In genomic region chr11:33928658-33929057, GRCm38 (mm10) we compare ENCODE assay signal across 8 mouse cellular contexts. TPM values are rescaled to one million over a fixed set of nuclear protein-coding genes. Genes with fewer than 3 reads are reported as not detected.
A peak's percentile ranks its signal among the peaks of the same experiment; 100 is the strongest.
DNase-seq lines count a peak whose midpoint lies in the region; ATAC-seq and TF ChIP-seq lines count a peak whose summit lies in the region.

No protein-coding gene starts in this region.

- TF ChIP-seq CTCF in liver, adult 2 months (IDR thresholded peaks at IDR 0.05; ENCODE audit: low read depth, low read length): peak; percentile 49; the same call in 1 of the 2 replicates
- no peak for TF ChIP-seq CTCF in cerebellum, adult 2 months (IDR thresholded peaks at IDR 0.05; ENCODE audit: borderline replicate concordance, insufficient read depth, low read depth, low read length)

- no peaks in the 10 kb centered on the region for H3K36me3 ChIP-seq in liver, adult 2 months (ENCODE audit: control insufficient read depth, insufficient read depth, low read length)
- no peaks in the 10 kb centered on the region for H3K36me3 ChIP-seq in liver, embryonic 11.5 days (ENCODE audit: control insufficient read depth, insufficient read depth, low read length)
- no peaks in the 10 kb centered on the region for H3K36me3 ChIP-seq in limb, embryonic 10.5 days
- H3K36me3 ChIP-seq in neural tube, embryonic 14.5 days (ENCODE audit: control insufficient read depth, insufficient read depth, low read length): no peaks in the 10 kb centered on the region

- H3K4me2 ChIP-seq in liver, embryonic 11.5 days: no peak overlapping the region
- H3K4me2 ChIP-seq in neural tube, embryonic 14.5 days (ENCODE audit: low read depth, low read length): no peak overlapping the region

- H3K79me2 ChIP-seq in liver, adult 2 months (ENCODE audit: control insufficient read depth, insufficient read depth, low read length): no peaks in the 10 kb centered on the region

- no peak overlapping the region for H3K9ac ChIP-seq in liver, adult 2 months (ENCODE audit: low read depth, low read length)
- H3K9ac ChIP-seq in liver, embryonic 11.5 days (ENCODE audit: low read depth, low read length): no peak overlapping the region
- H3K9ac ChIP-seq in neural tube, embryonic 14.5 days (replicated peaks; ENCODE audit: low read depth, low read length): no peak overlapping the region

- H3K4me1 ChIP-seq in liver, adult 2 months (ENCODE audit: control insufficient read depth, insufficient read depth, low read length): no peaks in the 10 kb centered on the region; the same call in 1 of the 2 replicates
- H3K4me1 ChIP-seq in liver, embryonic 11.5 days (replicated peaks; ENCODE audit: control insufficient read depth, insufficient read depth, low read length): no peaks in the 10 kb centered on the region; the same call in 1 of the 2 replicates
- peaks cover 31% of the 10 kb centered on the region for H3K4me1 ChIP-seq in limb, embryonic 10.5 days
- peaks cover 14% of the 10 kb centered on the region; the same call in 1 of the 2 replicates for H3K4me1 ChIP-seq in neural tube, embryonic 14.5 days (ENCODE audit: control insufficient read depth, insufficient read depth, low read length)
- no peaks in the 10 kb centered on the region for H3K4me1 ChIP-seq in cerebellum, adult 2 months (ENCODE audit: control insufficient read depth, insufficient read depth, low read length)

- 36% methylated on average over 7 of the region's 7 CpGs for WGBS in liver, adult 2 months
- WGBS in liver, embryonic 11.5 days: 46% methylated on average over 7 of the region's 7 CpGs
- 26% methylated on average over 7 of the region's 7 CpGs for WGBS in limb, embryonic 10.5 days
- 37% methylated on average over 7 of the region's 7 CpGs for WGBS in neural tube, embryonic 14.5 days
- 53% methylated on average over 7 of the region's 7 CpGs for WGBS in cerebellum, adult 2 months

- H3K27me3 ChIP-seq in liver, adult 2 months (ENCODE audit: control insufficient read depth, insufficient read depth, low read length): no peaks in the 10 kb centered on the region
- no peaks in the 10 kb centered on the region for H3K27me3 ChIP-seq in liver, embryonic 11.5 days (replicated peaks; ENCODE audit: control insufficient read depth, insufficient read depth, low read length)
- peaks cover 17% of the 10 kb centered on the region; the same call in 1 of the 2 replicates for H3K27me3 ChIP-seq in limb, embryonic 10.5 days (ENCODE audit: low read depth, poor library complexity, severe bottlenecking)
- no peaks in the 10 kb centered on the region; the same call in 1 of the 2 replicates for H3K27me3 ChIP-seq in neural tube, embryonic 14.5 days (ENCODE audit: control insufficient read depth, insufficient read depth, low read length)
- H3K27me3 ChIP-seq in cerebellum, adult 2 months (ENCODE audit: control insufficient read depth, insufficient read depth, low read length): no peaks in the 10 kb centered on the region

- no peak overlapping the region for H3K4me3 ChIP-seq in liver, adult 2 months (ENCODE audit: insufficient read depth, low read depth, low read length)
- H3K4me3 ChIP-seq in liver, embryonic 11.5 days (ENCODE audit: low read depth, low read length): no peak overlapping the region
- H3K4me3 ChIP-seq in limb, embryonic 10.5 days: no peak overlapping the region
- no peak overlapping the region for H3K4me3 ChIP-seq in neural tube, embryonic 14.5 days (ENCODE audit: low read depth, low read length)
- H3K4me3 ChIP-seq in cerebellum, adult 2 months (replicated peaks; ENCODE audit: insufficient read depth, low read depth, low read length): no peak overlapping the region

- no peak for TF ChIP-seq POLR2A in liver, adult 2 months (IDR thresholded peaks at IDR 0.05; ENCODE audit: extremely low read depth, insufficient read depth, low read length)
- TF ChIP-seq POLR2A in cerebellum, adult 2 months (IDR thresholded peaks at IDR 0.05; ENCODE audit: borderline replicate concordance, insufficient read depth, low read length): no peak

- H3K9me3 ChIP-seq in liver, embryonic 11.5 days (ENCODE audit: control insufficient read depth, low read length): no peaks in the 10 kb centered on the region
- no peaks in the 10 kb centered on the region for H3K9me3 ChIP-seq in limb, embryonic 10.5 days (replicated peaks)
- H3K9me3 ChIP-seq in neural tube, embryonic 14.5 days (ENCODE audit: control insufficient read depth, low read length): no peaks in the 10 kb centered on the region

- ATAC-seq in CD4-positive, CD25-positive, alpha-beta regulatory T cell, adult 4 months: no peak
- ATAC-seq in liver, embryonic 11.5 days (replicated peaks; ENCODE audit: low FRiP score): no peak
- peak; percentile 45 for ATAC-seq in neural tube, embryonic 14.5 days (ENCODE audit: low read depth)

- no peak overlapping the region for H3K27ac ChIP-seq in liver, adult 2 months (replicated peaks; ENCODE audit: insufficient read depth, low read depth, low read length)
- no peak overlapping the region for H3K27ac ChIP-seq in liver, embryonic 11.5 days (ENCODE audit: low read depth, low read length)
- H3K27ac ChIP-seq in limb, embryonic 10.5 days: no peak overlapping the region
- no peak overlapping the region for H3K27ac ChIP-seq in neural tube, embryonic 14.5 days (ENCODE audit: low read depth, low read length)
- no peak overlapping the region for H3K27ac ChIP-seq in cerebellum, adult 2 months (ENCODE audit: insufficient read depth, low read length)

- peak; percentile 84 for DNase-seq in CD4-positive, CD25-positive, alpha-beta regulatory T cell, adult 2 months (ENCODE audit: low read depth, low spot score)
- DNase-seq in liver, adult 2 months (ENCODE audit: extremely low read depth, low read depth, low spot score): peak; percentile 12
- no peak for DNase-seq in liver, embryonic 11.5 days (ENCODE audit: low spot score)
- DNase-seq in embryo, embryonic 11.5 days (ENCODE audit: low read depth, low spot score): peak; percentile 58
- peak; percentile 76 for DNase-seq in limb, embryonic 10.5 days (ENCODE audit: low spot score)
- no peak for DNase-seq in cerebellum, adult 2 months

RNA-seq across cellular contexts. Expression of gene Kcnmb1, which starts 34.2 kb away (rescaled TPM):
- polyA plus RNA-seq in CD4-positive, CD25-positive, alpha-beta regulatory T cell, adult 4 months (2017; shearing (Covaris generic)): 1 to 10 TPM in 1 of 2 experiments, under 1 TPM in 1; 0.79 to 1.0 TPM
- total RNA-seq in liver, adult 2 months (2014; rRNA removed): not detected in 2 replicates
- polyA plus RNA-seq in liver, adult 2 months (2012; rRNA removed): 0.01 TPM in 1 of 2 replicates, not detected in the other
- 0.14 and 0.25 TPM in 2 replicates for polyA plus RNA-seq in liver, embryonic 11.5 days (2014; fragmentation: Nextera tagmentation; extraction: Ambion mirVana)
- polyA plus RNA-seq in limb, embryonic 10.5 days (2016; fragmentation: Nextera tagmentation; extraction: Ambion mirVana): 0.10 TPM in 2 replicates
- 0.10 and 0.42 TPM in 2 replicates for polyA plus RNA-seq in neural tube, embryonic 14.5 days (2014; fragmentation: Nextera tagmentation; extraction: Ambion mirVana)
- 0.52 and 0.62 TPM in 2 replicates for polyA plus RNA-seq in cerebellum, adult 2 months (2012; rRNA removed)

Comparison
In these comparisons a context has a peak if more than half of its experiments do, and no peak if none do; other contexts are left out.
1. DNase-seq: peak in CD4-positive, CD25-positive, alpha-beta regulatory T cell, adult 2 months (single experiment), liver, adult 2 months (single experiment), embryo, embryonic 11.5 days (single experiment) and limb, embryonic 10.5 days (single experiment); none in liver, embryonic 11.5 days (single experiment) and cerebellum, adult 2 months (0 of 2).